Mouse (Mus musculus) left cerebral cortex, postnatal 10 days (tissue): ENCODE data around the gene Cbfa2t2. TPM values are rescaled to one million over a fixed set of nuclear protein-coding genes. Genes with fewer than 3 reads are reported as not detected.
"Not testable (repeated sequence)": the region's sequence is repeated elsewhere in the genome, so short reads cannot be mapped to it uniquely, and the experiment has no call there.

ENCODE experiments used
- DNase-seq, 2 experiments: peaks; one replicate each; pipeline ENCODE4 v3.0.0; 2021 to 2022; ENCODE audit warnings: low spot score in 2 of 2, mixed read lengths in 1 of 2; ENCODE audit errors: extremely low spot score in 1 of 2
- intact Hi-C: fragments of 180-260 bp; cut with DNase I; formaldehyde crosslinking; loops from one replicate; pipeline ENCODE4 v1.15.1; 2025
- total RNA-seq, 2 experiments: library from RNA; stranded (reverse); gene quantifications; 2 replicates each; pipeline ENCODE4 v1.2.3; 2021

Cbfa2t2 gene
- total RNA-seq, 2 experiments from 2014 or later = 41.7 to 52.1 TPM

DNA sequence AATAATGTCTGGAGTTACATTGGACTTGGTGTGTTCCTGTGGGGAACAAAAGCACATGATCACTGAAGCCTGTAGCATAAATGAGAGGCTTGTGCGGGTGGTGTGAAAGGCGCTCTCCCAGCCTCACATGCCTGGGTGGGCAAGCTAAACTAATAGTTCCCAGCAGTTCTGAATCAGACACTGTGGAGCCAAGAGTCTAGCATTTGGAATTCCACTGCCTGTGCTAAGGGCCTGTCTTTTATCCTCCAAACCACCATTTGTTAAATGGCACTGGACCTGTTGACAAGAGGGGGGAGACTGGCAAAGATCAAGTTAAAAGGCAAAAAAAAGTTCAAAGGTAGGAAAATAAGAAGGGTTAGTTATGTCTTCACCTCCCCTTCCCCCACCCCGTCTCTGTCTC is 18.3 kb downstream of the Cbfa2t2 start:
- no peak for DNase-seq
- intact Hi-C loops = no loop called here

DNA sequence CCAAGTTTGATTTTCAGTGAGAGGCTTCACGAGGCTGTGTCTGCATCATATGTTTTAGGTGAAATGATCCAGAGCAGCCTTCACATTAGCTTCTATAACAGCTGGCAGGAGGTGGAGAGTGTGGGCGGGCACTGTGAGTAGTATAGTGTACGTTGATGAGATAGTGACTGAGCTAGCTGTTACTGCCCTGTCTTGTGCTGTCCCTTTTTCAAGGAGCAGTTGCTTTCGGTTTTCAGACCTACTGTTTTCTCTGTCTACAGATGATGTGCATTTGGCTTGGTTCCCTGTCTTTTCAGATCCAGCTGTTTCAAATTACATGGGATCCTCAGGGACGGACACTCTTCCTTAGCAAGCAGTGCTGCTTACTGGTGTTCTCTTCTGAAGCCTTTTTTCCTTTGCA is 19.5 kb downstream of the Cbfa2t2 start:
- intact Hi-C loops = no loop called here
- DNase-seq = peak in 1 of 2 experiments; percentile 15

DNA sequence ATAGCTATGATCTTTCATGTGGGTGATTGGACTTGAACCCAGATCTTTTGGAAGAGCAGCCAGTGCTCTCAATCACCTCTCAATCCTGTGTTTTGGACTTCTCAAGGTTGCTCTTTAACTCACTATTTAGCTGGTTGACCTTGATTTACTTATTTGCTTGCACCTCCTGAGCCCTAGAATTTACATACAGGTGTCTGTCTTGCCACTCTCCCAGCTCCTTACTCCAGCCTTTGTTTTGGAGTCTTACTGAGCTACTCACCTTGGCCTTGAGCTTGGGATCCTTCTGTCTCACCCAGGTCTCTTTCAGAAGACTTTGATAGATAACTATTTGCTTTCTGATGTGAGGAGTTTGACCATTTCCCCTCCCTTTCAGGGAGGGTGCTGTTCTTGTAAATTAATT is 20.3 kb downstream of the Cbfa2t2 start:
- intact Hi-C loops = no loop called here
- DNase-seq = no peak

DNA sequence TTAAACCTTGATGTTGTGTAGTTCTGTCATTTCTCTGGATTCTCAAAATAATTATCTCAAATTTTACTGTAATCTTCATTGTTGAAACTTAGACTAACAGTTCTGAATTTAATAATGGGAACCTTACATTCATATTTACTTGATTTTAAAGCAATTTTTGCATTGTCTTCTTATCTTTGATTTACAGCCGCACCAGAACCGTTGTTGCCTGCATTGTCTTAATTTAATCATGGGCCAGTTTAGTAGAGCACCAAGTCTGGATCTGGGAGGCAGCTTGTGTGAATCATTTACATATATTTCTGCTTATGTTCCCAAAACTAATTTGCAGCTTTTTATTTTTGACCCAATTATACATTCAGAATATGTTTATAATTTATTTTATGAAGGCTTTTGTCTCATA is 23.0 kb downstream of the Cbfa2t2 start:
- no peak for DNase-seq
- intact Hi-C loops = no loop called here

DNA sequence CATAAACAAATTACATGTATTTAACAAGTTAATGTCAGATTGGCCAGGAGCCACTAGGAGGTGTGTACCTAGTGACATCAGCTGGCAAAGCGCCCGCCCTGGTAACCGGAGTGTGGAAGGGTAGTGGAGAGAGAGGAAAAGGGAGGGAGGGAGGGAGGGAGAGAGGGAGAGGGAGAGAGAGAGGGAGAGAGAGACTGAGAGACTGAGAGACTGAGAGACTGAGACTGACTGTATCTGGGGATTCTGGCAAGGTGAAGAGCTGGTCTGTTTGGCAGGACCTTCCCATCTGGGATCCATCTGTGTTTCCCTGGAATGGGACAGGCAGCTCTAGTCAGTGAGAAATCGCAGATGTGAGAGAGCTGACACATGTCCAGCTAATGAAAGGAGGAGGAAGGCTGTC is 23.6 kb downstream of the Cbfa2t2 start:
- intact Hi-C loops = no loop called here
- peak; percentile 41 to 74 for DNase-seq

DNA sequence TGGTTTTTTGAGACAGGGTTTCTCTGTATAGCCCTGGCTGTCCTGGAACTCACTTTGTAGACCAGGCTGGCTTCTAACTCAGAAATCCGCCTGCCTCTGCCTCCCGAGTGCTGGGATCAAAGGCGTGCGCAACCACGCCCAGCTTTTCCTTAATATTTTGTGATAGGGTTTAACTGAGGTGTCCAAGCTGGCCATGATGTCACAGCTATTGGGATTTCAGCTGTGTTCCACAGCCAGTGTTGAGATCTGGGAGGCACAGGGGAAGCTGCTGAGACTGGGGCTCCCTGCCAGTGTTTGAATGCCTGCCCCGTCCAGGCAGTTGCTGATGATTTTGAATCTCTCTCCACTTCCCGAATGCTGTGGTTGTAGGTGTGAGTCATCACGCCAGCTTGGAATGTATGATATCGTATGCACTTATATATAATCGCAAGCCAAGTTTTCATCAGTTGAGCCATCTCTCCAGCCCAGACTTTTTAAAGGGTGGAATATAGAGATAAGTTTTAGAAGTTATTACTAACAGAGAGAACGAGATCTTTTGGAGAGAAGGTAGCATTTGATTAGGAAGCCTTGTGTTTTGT is 27.4 kb downstream of the Cbfa2t2 start:
- peak; percentile 13 to 26 for DNase-seq
- intact Hi-C loops = no loop called here

DNA sequence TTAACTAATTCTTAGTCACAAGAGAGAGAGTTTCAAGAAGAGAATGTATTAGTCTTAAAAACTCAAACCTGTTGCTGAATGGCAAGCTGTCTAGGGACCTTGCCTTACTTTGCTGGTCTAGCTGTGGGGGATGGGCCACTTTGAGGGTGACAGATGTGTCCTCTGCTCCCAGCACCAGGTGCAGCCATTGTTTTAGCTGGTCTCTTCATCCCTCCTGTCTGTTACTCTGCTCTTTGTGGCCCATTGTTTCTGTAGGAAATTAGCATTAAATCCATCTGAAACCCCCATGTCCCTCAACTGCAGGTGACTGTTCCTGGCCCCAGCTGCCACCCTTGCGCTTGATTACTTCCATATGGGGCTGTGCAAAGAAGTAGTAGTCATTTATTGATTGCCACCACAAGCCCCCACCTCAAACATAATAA is 29.6 kb downstream of the Cbfa2t2 start:
- DNase-seq = no peak

DNA sequence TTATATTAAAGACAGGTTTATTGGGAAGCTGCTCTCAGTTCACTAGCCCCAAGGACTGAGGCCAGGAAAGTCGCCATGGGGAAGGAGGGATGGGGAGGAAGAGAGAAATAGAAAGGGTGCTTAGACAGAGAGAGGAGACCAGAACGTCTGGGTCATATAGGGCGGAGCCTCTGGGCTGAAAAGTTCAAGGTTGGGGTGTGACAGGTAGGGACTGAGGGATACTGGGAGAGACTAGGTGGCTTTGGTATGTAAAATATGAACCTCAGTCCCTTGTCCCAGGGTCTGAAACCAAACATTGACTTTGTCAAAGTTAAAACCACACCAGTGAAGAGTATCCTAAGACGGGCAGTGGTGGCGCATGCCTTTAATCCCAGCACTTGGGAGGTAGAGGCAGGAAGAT is 30.9 kb downstream of the Cbfa2t2 start:
- no peak for DNase-seq
- intact Hi-C loops = no loop called here

More for the DNA sequence above, 29.6 kb downstream of the Cbfa2t2 start:
- intact Hi-C loops = no loop called here

DNA sequence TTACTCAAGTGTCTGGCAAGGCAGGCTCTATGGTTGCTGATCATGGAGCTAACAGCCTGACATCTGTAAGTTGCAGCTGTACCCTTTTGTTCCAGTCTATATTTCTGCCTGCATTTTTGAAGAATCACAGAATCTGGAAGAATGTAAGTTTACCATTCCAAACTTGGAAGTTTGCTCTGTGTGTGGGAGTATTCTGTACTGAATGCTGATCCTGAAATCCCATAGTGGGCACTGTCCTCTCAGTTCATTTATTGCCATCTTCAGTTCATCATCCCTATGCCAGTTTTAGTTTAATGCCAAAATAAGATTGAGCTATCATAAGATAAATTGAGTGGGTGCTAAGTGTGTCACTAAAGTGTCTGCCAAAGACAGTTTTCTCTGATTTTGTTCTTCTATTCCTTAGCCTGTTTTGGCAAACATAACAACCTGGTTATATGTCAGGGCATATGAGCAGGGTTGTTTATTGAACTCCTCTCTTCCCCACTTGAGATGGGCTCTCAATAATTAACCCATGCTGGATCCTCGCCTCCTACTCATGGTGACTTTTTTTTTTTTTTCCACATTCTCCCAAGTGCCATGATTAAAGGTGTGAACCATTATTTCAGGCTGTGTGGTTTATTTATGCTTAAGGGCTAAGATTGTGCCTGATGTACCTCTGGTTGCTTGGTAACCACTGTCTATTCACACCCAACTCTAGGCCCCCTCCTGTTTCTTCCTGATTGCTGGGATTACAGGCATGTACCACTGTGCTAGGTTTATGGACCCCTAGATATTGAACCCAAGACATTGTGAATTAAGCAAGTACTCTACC is 38.2 kb downstream of the Cbfa2t2 start:
- intact Hi-C loops = no loop called here
- no peak for DNase-seq

DNA sequence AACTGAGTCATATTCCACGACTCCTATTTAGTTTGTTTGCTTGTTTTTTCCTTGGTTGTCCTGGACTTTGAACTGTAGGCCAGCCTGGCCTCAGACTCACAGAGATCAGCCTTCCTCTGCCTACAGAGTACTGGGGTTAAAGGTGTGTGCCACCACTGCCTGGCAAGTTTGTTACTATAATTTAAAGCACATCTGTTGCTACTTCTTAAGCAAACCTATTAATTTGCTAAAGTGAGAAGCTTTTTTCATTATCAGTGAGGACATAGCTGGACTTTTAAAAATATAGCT is 38.7 kb downstream of the Cbfa2t2 start:
- no peak for DNase-seq
- intact Hi-C loops = no loop called here

DNA sequence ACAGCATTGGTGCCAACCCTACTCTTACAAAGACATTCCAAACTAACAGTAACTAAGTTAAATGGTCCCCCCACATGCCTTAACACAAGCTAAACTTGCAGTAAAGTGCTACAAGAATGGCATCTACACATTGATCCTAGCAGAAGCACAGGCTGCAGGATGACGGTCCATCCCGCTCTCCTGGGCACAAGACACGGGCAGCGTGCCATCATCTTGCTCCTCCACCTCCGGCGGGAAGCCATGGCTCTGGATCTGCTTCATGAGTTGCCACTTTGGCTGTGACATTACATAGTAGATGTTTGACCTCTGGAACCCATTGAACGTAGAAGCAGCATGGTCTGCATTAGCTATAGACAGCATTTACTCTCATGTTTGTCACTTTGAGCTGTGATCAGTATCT is 39.6 kb downstream of the Cbfa2t2 start:
- DNase-seq = no peak
- intact Hi-C loops = no loop called here

DNA sequence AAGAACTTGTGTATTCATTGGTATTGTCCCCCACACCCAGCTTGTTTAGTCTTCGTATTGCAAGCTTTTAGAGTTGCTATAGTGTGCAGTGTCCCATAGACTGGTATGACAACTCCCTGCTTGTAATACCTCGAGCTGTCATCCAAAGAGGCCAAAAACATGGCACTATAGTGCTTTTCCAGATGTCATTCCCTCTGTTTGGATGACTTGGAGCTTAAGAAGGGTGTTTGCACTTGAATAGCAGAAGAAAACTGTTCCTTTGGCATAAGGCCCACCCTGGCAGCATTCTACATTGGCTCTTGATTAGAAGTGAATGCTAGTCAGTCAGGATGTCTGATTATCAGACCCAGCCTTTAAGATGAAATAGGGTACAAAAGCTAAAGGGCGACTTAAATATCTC is 40.7 kb downstream of the Cbfa2t2 start:
- DNase-seq = peak; percentile 22 to 48
- intact Hi-C loops = no loop called here

DNA sequence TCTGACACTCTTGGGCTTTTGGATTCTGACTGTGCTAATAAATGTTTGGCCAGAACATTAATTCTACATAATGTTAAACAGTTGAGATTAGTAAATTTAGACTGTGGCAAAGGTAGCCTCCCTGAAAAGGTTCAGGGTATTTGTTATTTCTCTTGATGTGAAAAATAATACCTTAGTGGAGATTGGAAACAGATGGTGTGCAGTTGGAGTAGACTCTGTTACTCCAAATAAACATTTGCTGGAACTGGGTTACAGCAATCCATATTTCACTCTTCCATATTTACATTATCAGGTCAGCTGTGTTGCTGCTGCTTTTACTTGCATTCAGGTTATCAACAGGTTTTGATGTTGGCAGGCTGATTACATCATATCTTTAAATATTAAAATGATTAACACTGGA is 55.5 kb downstream of the Cbfa2t2 start:
- DNase-seq = no peak
- intact Hi-C loops = no loop called here

DNA sequence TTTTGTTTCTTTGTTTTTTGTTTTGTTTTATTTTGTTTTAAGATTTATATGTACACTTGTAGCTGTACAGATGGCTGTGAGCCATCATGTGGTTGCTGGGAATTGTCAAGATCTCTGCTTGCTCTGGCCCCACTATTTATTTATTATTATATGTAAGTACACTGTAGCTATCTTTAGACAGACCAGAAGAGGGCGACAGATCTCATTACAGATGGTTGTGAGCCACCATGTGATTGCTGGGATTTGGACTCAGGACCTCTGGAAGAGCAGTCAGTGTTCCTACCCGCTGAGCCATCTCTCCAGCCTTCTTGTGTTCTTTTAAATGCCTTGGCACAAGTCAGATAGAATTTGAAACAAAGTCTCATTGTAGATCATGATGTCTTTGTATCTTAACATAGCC is 57.3 kb downstream of the Cbfa2t2 start:
- intact Hi-C loops = not testable (repeated sequence)

DNA sequence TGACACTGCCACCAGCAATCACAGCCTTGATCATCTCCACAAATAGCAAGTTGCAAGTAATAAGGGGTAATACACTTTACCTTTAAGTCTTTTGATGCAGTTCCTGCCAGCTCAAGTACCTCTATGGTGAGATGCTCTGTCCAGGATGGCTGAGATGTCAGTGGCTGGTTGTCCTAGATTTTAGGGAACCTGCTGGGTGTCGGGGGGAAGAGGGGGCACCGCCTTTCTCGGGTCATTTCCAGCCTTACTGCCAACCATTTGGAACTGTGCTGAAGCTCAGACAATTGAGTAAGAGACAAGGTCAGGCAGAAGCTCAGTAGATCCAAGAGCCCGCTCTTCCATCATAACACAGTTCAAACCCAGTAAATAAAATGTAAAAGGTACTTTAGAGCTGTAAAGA is 58.7 kb downstream of the Cbfa2t2 start:
- DNase-seq = no peak
- intact Hi-C loops = no loop called here

More for the DNA sequence above, 57.3 kb downstream of the Cbfa2t2 start:
- not testable (repeated sequence) for DNase-seq

DNA sequence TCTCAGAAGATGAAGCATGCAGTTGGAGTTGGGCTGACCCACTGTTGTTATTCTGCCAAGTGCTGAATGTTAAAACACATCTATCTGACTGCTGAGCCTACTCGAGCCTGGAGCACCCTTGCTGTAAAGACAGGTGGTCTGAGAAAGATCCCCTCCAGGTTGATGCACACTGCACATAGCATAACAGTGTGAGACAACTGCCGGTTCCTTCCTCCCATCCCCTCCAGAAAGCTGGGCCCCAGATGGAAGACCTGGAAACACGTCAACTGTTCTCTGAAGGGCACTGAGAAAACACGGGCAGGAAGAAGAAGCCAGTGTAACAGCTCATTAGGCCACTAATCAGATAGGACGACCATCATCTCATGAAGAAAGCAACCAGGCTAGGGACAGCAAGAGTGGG is 62.3 kb downstream of the Cbfa2t2 start:
- no peak for DNase-seq
- intact Hi-C loops = no loop called here

DNA sequence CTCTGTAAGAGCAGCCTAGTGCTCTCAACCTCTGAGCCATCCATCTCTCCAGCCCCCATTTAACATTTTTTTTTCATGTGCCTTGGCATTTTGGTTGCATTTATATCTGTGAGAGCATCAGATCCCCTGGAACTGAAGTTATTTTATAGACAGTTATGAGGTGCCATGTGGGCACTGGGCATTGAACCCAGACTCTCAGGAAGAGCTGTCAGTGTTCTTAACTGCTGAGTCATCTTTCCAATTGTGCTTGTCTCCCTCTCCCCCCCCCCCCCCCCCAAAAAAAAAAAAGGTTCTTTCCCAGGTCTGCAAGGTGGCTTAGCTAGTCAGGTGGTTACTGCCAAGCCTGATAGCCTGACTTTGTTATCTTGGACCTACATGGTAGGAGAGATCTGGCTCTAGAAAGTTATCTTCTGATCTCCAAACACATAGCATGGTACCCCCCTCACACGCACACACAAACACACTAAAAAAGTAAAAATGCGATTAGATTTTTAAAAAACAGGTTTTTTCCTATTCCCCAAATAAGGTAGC is 63.5 kb downstream of the Cbfa2t2 start:
- DNase-seq = no peak
- intact Hi-C loops = no loop called here

DNA sequence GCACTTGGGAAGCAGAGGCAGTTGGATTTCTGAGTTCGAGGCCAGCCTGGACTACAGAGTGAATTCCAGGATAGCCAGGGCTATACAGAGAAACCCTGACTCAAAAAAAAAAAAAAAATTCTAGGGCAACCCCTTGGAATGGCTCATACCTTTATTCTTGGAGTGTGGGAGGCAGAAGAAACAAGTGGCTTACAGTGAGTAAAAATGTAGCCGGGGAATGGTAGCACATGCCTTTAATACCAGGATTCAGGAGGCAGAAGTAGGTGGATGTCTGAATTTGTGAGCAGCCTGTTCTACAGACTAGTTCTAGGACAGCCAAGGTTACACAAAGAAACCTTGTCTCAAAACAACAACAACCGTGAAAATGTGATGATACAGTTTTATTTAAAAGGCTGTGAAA is 64.5 kb downstream of the Cbfa2t2 start:
- DNase-seq = no peak
- intact Hi-C loops = no loop called here

DNA sequence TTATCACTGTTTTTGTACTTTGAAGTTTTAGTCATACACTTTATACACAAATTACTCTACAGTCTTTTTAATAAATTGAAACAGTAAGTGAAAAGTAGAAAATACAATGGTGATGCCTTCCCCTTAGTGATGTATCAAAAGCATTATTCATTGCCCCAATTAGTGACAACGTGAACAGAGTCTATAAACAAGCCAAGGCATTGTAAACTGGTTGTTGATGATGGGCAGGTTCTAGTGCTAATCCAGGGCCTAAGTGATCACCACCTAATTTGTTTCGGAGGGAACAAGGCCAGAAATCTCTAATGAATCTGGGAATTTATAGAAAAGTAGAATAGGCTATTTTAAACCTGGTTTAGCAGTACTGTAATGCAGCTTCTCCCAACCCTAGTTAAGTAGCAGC is 70.8 kb downstream of the Cbfa2t2 start:
- intact Hi-C loops = no loop called here
- DNase-seq = no peak

DNA sequence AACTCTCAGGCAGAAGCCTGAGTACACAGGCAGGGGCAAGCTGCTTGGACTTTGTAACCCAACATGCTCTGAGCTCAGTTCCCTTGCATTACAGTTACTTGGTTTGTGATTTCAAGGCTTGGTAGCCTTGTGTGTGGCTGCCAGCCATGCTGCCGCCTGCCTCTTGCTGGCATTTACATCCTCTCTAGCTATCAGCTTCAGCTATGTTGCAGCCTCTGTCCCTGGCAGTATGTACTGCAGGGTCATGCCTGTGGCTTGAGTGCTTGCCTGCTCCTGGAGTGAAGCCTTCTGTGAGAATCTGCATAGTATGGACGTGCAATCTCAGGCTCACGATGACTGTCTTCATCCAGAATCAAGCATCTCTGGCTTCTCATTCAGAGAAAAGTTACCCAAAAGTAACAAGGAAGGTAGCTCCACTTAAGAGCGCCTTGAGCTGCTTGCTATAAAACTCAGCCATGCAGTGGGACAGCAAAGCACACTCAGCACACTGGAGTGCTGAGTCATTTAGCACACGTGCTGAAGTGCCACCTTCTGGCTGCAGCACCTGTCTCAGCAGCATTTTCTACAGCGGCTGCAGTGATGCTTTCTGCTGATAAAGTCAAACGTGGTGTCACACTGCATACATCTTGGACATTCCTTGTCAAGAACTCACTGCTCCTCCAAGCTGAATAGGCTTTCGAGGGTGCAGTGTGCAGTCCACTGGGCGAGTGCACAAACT is 71.4 kb downstream of the Cbfa2t2 start:
- DNase-seq = no peak
- intact Hi-C loops = no loop called here
